Mouse (Mus musculus): ENCODE measurements at regions not wholly inside any gene's neighbourhood (a gene's known extent, or its start where the extent isn't known, plus 50 kb on each side); places are given as distances from the start of the nearest gene placed in this dataset.
A peak's percentile ranks its signal among the peaks of the same experiment; 100 is the strongest.

- Histone ChIP-seq H3K9me3 (ENCODE audit: control insufficient read depth, low read length) (no peaks in the 10 kb centered on the region), H3K27me3 (replicated peaks; ENCODE audit: control insufficient read depth, insufficient read depth, low read length) (no peaks in the 10 kb centered on the region), H3K36me3 (ENCODE audit: control insufficient read depth, insufficient read depth, low read length) (no peaks in the 10 kb centered on the region), H3K4me3 (ENCODE audit: low read depth, low read length) (no peak overlapping the region), H3K27ac (ENCODE audit: low read depth) (0 out of 2 replicates have a peak overlapping the region, but pooled peaks have one; percentile 27), H3K9ac (ENCODE audit: low read length) (no peak overlapping the region), H3K4me1 (replicated peaks; ENCODE audit: control insufficient read depth, insufficient read depth, low read length) (peaks cover 2% of the 10 kb centered on the region; the same call in 1 of the 2 replicates), H3K4me2 (ENCODE audit: low read length) (no peak overlapping the region)
- DNase-seq (ENCODE audit: low spot score), result no peak
- WGBS, result 55% methylated on average over 4 of the region's 4 CpGs
- peak; percentile 54; the same call in 1 of the 2 replicates for ATAC-seq (replicated peaks; ENCODE audit: low FRiP score, low TSS enrichment, low read depth)
Measured at GRCm38 (mm10) chr2:48412683-48413440, 401.0 kb upstream of the Acvr2a start.

- Histone ChIP-seq H3K27me3 (replicated peaks; ENCODE audit: control insufficient read depth, insufficient read depth, low read length) (no peaks in the 10 kb centered on the region), H3K9me3 (ENCODE audit: control insufficient read depth, low read length) (no peaks in the 10 kb centered on the region), H3K4me1 (replicated peaks; ENCODE audit: control insufficient read depth, insufficient read depth, low read length) (peaks cover 2% of the 10 kb centered on the region; the same call in 1 of the 2 replicates), H3K4me2 (ENCODE audit: low read length) (no peak overlapping the region), H3K36me3 (ENCODE audit: control insufficient read depth, insufficient read depth, low read length) (no peaks in the 10 kb centered on the region), H3K9ac (ENCODE audit: low read length) (no peak overlapping the region), H3K4me3 (ENCODE audit: low read depth, low read length) (no peak overlapping the region), H3K27ac (ENCODE audit: low read depth) (no peak overlapping the region)
- 65% methylated on average over 10 of the region's 10 CpGs for WGBS
- DNase-seq (ENCODE audit: low spot score) (no peak), ATAC-seq (replicated peaks; ENCODE audit: low FRiP score, low TSS enrichment, low read depth) (no peak)
Measured at GRCm38 (mm10) chr2:48414596-48415481, 399.1 kb upstream of the Acvr2a start.

GRCm38 (mm10) chr2:48416207-48416750 is 397.6 kb upstream of the Acvr2a start:
- H3K4me3 ChIP-seq (ENCODE audit: low read depth, low read length), result no peak overlapping the region

GRCm38 (mm10) chr2:48417000-48417596 is 396.8 kb upstream of the Acvr2a start:
- peaks cover 2% of the 10 kb centered on the region; the same call in 1 of the 2 replicates for H3K4me1 ChIP-seq (replicated peaks; ENCODE audit: control insufficient read depth, insufficient read depth, low read length)
- H3K4me3 ChIP-seq (ENCODE audit: low read depth, low read length), result no peak overlapping the region
- H3K9me3 ChIP-seq (ENCODE audit: control insufficient read depth, low read length), result no peaks in the 10 kb centered on the region
- H3K27ac ChIP-seq (ENCODE audit: low read depth), result no peak overlapping the region
- DNase-seq (ENCODE audit: low spot score), result no peak
- no peak for ATAC-seq (replicated peaks; ENCODE audit: low FRiP score, low TSS enrichment, low read depth)
- 70% methylated on average over 4 of the region's 4 CpGs for WGBS
- H3K4me2 ChIP-seq (ENCODE audit: low read length), result no peak overlapping the region
- H3K36me3 ChIP-seq (ENCODE audit: control insufficient read depth, insufficient read depth, low read length), result no peaks in the 10 kb centered on the region
- H3K9ac ChIP-seq (ENCODE audit: low read length), result no peak overlapping the region
- no peaks in the 10 kb centered on the region for H3K27me3 ChIP-seq (replicated peaks; ENCODE audit: control insufficient read depth, insufficient read depth, low read length)

More at GRCm38 (mm10) chr2:48416207-48416750, 397.6 kb upstream of the Acvr2a start:
- Histone ChIP-seq H3K4me1 (replicated peaks; ENCODE audit: control insufficient read depth, insufficient read depth, low read length) (peaks cover 2% of the 10 kb centered on the region; the same call in 1 of the 2 replicates), H3K4me2 (ENCODE audit: low read length) (no peak overlapping the region), H3K9me3 (ENCODE audit: control insufficient read depth, low read length) (no peaks in the 10 kb centered on the region), H3K9ac (ENCODE audit: low read length) (no peak overlapping the region), H3K36me3 (ENCODE audit: control insufficient read depth, insufficient read depth, low read length) (no peaks in the 10 kb centered on the region), H3K27me3 (replicated peaks; ENCODE audit: control insufficient read depth, insufficient read depth, low read length) (no peaks in the 10 kb centered on the region), H3K27ac (ENCODE audit: low read depth) (no peak overlapping the region)
- ATAC-seq (replicated peaks; ENCODE audit: low FRiP score, low TSS enrichment, low read depth), result no peak
- DNase-seq (ENCODE audit: low spot score), result no peak
- 66% methylated on average over 3 of the region's 3 CpGs for WGBS

GRCm38 (mm10) chr2:48420791-48421190 is 393.1 kb upstream of the Acvr2a start:
- Histone ChIP-seq H3K9me3 (ENCODE audit: control insufficient read depth, low read length) (no peaks in the 10 kb centered on the region), H3K27ac (ENCODE audit: low read depth) (no peak overlapping the region), H3K36me3 (ENCODE audit: control insufficient read depth, insufficient read depth, low read length) (no peaks in the 10 kb centered on the region), H3K9ac (ENCODE audit: low read length) (no peak overlapping the region), H3K4me2 (ENCODE audit: low read length) (no peak overlapping the region), H3K4me3 (ENCODE audit: low read depth, low read length) (no peak overlapping the region), H3K4me1 (replicated peaks; ENCODE audit: control insufficient read depth, insufficient read depth, low read length) (peaks cover 20% of the 10 kb centered on the region; the same call in 1 of the 2 replicates), H3K27me3 (replicated peaks; ENCODE audit: control insufficient read depth, insufficient read depth, low read length) (no peaks in the 10 kb centered on the region)
- ATAC-seq (replicated peaks; ENCODE audit: low FRiP score, low TSS enrichment, low read depth) (no peak), DNase-seq (ENCODE audit: low spot score) (no peak)
- WGBS, result 90% methylated on average over 3 of the region's 3 CpGs

- peaks cover 19% of the 10 kb centered on the region; the same call in 1 of the 2 replicates for H3K4me1 ChIP-seq (replicated peaks; ENCODE audit: control insufficient read depth, insufficient read depth, low read length)
- WGBS, result 42% methylated on average over 9 of the region's 9 CpGs
- no peak overlapping the region for H3K27ac ChIP-seq (ENCODE audit: low read depth)
Measured at GRCm38 (mm10) chr2:48423861-48424442, 390.0 kb upstream of the Acvr2a start.

GRCm38 (mm10) chr2:48424562-48424961 is 389.3 kb upstream of the Acvr2a start:
- Histone ChIP-seq H3K27ac (ENCODE audit: low read depth) (no peak overlapping the region), H3K4me2 (ENCODE audit: low read length) (no peak overlapping the region), H3K4me3 (ENCODE audit: low read depth, low read length) (no peak overlapping the region), H3K9me3 (ENCODE audit: control insufficient read depth, low read length) (no peaks in the 10 kb centered on the region), H3K4me1 (replicated peaks; ENCODE audit: control insufficient read depth, insufficient read depth, low read length) (peaks cover 19% of the 10 kb centered on the region; the same call in 1 of the 2 replicates), H3K36me3 (ENCODE audit: control insufficient read depth, insufficient read depth, low read length) (no peaks in the 10 kb centered on the region), H3K27me3 (replicated peaks; ENCODE audit: control insufficient read depth, insufficient read depth, low read length) (no peaks in the 10 kb centered on the region), H3K9ac (ENCODE audit: low read length) (no peak overlapping the region)
- no peak for DNase-seq (ENCODE audit: low spot score)
- 40% methylated on average over 9 of the region's 9 CpGs for WGBS
- ATAC-seq (replicated peaks; ENCODE audit: low FRiP score, low TSS enrichment, low read depth), result 0 out of 2 replicates have a peak, but pooled peaks have one; percentile 19

More at GRCm38 (mm10) chr2:48423861-48424442, 390.0 kb upstream of the Acvr2a start:
- no peak overlapping the region for H3K4me3 ChIP-seq (ENCODE audit: low read depth, low read length)
- H3K9ac ChIP-seq (ENCODE audit: low read length), result no peak overlapping the region
- no peaks in the 10 kb centered on the region for H3K27me3 ChIP-seq (replicated peaks; ENCODE audit: control insufficient read depth, insufficient read depth, low read length)
- DNase-seq (ENCODE audit: low spot score), result no peak
- ATAC-seq (replicated peaks; ENCODE audit: low FRiP score, low TSS enrichment, low read depth), result peak; percentile 60; the same call in 1 of the 2 replicates
- no peak overlapping the region for H3K4me2 ChIP-seq (ENCODE audit: low read length)
- H3K9me3 ChIP-seq (ENCODE audit: control insufficient read depth, low read length), result no peaks in the 10 kb centered on the region
- no peaks in the 10 kb centered on the region for H3K36me3 ChIP-seq (ENCODE audit: control insufficient read depth, insufficient read depth, low read length)

Measured in intestine, embryonic 14.5 days (tissue).